Mouse (Mus musculus) c-Kit-negative CD71-positive TER-119-positive erythroid progenitor cells, embryonic 14.5 days (primary cell): ENCODE results near the gene Rem1.
"Not testable (repeated sequence)": the region's sequence is repeated elsewhere in the genome, so short reads cannot be mapped to it uniquely, and the experiment has no call there.

Source experiments
- DNase-seq: peaks from one replicate; pipeline ENCODE4 v3.0.0-alpha.2; 2013; ENCODE audit warnings: low read depth, low spot score

Gene Rem1

GRCm38 (mm10) chr2:152629239-152629638, 2.5 kb downstream of the Rem1 start:
- no peak for DNase-seq

- no peak for DNase-seq
Observed at GRCm38 (mm10) chr2:152629904-152630303, 3.2 kb downstream of the Rem1 start.

GRCm38 (mm10) chr2:152633334-152633733, 6.6 kb downstream of the Rem1 start:
- no peak for DNase-seq

- no peak for DNase-seq
Observed at GRCm38 (mm10) chr2:152634311-152634710, 7.6 kb downstream of the Rem1 start.

DNA sequence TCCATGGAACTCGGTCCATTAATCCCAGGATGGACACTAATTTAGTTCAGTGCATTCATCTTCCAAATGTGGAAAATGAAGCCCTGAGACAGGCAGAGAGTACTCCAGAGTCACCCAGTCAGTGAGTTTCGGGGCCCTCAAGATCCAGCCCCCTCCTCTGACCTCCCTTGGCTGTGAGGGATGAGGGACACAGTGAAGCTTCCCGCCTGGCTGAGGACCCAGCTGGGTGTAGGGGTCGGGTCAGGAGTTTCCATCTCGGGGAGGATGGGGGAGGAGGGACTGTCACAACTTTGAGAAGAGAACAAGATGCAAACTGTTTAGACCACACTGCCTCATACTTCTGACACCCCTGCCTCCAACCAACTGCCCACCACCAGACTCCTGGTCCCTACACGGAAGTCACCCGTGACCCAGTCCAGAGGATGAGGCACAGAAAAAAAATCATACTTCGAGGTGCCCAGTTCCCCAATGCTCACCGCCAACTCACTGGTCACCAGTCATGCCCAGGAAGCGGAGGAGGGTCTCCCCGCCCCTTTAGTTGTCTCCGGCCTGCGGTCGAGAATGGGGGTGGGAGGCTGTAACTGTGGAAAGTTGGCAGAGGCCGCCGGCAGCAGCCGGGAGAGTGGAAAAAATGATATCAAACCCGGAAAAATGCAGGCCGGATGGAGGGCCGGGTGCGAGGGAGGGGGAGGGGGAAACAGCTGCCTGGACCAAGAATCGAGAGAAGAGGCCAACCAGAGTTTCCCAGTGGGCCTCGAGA, 9.7 kb downstream of the Rem1 start:
- no peak for DNase-seq

DNA sequence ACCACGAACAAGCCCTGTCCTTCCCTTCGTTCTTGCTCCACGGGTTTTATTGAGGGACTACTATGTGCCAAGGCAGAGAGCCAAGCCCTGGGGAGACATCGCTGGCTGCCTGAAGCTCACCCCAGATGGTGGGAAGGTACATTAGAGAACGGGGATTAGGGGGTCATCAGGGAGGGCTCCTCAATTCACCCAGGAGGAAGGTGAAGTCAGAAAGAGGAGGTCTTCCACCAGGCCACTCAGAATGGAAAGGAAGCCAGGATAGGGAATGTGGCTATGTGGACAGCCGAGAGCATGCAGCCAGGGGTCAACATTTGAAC, 10.2 kb downstream of the Rem1 start:
- no peak for DNase-seq

DNA sequence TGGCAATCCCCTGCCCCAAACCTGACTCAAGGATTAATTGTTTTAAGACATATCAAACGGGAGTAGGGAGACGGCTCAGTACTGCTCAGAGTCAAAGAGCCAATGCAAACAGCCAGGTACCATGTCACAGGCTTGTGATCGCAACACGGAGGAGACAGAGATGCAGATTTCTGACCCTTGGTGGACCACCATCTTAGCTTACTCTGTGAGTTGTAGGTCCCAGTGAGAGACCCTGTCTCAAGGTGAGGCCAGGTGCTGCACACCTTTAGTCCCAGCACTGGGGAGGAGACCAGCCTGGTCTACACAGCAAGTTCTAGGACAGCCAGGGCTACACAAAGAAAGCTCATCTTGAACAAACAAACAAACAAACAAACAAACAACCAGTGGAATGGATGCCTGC, 10.6 kb downstream of the Rem1 start:
- DNase-seq, result no peak

DNA sequence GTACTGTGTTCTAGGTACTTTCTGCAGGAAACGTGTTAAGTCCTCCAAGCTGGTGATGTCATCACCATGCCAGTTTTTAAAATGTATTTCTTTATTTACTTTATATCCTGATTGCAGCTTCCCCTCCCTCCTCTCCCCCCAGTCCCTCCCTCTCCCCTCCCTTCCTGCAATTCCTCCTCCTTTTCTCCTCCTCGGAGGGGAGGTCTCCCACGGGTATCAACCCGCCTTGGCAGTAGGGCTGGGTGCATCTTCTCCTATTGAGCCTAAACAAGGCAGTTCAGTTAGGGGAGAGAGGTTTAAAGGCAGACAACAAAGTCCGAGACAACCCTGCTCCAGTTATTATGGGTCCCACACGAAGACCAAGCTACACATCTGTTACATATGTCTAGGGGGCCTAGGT, 12.1 kb downstream of the Rem1 start:
- no peak for DNase-seq

GRCm38 (mm10) chr2:152639406-152640113, 12.8 kb downstream of the Rem1 start:
- DNase-seq, result no peak

DNA sequence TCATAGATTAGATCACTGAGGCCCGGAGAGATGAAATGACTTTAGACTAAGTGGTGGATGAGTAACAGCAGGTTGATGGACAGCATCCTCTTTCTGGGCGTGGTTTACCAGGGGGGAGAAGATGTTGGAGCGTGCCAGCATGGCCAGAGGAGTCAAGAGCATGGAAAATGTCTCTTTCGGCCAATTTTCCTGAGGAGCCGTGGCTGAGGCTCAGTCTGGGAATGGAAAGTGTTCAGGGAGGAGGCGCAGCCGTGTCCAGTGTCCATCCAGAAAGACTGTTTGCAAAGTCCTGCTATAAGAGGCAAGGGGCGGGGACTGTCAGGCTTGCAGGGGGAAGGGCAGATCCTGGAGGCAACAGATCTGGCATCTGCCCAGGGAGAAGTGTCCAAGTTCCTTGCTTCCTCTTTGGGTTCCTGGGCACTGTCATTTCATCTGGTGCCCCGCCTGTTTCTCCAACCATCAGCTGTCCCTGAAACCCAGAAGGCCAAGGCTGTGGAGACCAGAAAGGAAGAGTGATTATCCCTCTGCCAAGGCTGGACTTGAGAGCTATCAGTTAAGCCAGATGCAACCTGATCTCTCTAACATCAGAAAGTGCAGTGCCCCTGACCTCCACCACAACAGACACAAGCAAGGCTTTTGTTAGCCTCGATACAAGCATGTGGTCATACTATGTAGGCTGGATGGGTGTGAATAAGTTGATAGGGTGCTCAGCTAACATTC, 26.3 kb downstream of the Rem1 start:
- DNase-seq, result no peak

GRCm38 (mm10) chr2:152653874-152654715, 27.3 kb downstream of the Rem1 start:
- no peak for DNase-seq

- no peak for DNase-seq
Observed at GRCm38 (mm10) chr2:152657398-152657797, 30.6 kb downstream of the Rem1 start.

DNA sequence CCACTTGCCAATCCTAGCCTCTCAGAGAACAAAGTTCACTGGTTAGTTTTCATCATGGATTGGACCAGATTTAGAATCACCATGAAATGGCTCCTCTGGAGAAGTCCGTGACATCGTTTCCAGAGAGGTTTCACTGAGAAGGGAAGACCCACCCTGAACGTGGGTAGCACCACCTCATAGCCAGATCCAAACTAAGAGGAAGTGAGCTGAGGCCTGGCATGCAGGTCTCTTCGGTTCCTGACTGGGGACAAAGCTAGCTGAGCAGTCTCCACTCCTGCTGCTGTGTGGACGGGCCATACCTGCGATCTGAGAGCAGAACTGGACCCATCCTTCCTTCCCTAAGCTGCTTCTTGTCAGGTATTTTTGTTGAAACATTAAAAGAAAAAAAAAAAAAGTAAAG, 34.4 kb downstream of the Rem1 start:
- DNase-seq, result no peak

DNA sequence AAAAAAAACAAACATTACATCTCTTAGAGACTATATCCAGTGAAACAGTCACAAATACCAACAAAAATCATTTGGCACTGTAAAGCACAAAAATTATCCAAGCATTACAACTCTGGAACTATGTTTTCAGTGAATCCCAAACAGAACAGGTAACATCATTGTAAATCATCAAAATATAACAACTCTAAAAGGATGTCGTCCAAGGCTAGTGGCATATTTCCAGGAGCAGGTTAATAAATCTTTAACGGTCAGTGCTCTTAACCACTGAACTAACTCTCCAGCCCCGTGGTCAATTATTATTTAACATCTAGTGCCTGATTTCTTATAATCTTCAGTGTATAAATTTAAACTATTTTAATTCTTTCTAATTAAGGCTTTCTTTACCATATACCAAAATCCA, 39.4 kb downstream of the Rem1 start:
- not testable (repeated sequence) for DNase-seq

DNA sequence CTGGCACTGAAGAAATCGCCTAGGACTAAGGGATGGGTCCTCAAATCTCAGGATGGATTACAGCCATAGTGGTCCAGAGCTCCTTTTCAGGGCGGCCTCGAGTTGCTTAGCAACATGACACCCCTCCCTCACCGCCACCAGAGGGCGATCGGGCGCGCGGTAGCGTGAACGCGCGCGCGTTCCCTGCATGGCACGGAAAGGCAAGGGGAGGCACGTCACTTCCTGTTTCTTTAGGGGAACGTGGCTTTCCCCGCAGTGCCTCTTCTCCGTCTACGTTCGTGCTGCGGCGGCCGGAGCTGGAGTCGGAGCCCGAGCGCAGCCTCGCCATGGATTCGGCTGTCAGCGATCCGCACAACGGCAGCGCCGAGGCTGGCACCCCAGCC, 42.5 kb downstream of the Rem1 start, which contains the start of gene H13:
H13 (plus strand) TSS at position 206 of the 383 bp plus-strand sequence.
- DNase-seq, result peak; percentile 73

GRCm38 (mm10) chr2:152669639-152670484, 43.1 kb downstream of the Rem1 start:
- DNase-seq, result no peak

DNA sequence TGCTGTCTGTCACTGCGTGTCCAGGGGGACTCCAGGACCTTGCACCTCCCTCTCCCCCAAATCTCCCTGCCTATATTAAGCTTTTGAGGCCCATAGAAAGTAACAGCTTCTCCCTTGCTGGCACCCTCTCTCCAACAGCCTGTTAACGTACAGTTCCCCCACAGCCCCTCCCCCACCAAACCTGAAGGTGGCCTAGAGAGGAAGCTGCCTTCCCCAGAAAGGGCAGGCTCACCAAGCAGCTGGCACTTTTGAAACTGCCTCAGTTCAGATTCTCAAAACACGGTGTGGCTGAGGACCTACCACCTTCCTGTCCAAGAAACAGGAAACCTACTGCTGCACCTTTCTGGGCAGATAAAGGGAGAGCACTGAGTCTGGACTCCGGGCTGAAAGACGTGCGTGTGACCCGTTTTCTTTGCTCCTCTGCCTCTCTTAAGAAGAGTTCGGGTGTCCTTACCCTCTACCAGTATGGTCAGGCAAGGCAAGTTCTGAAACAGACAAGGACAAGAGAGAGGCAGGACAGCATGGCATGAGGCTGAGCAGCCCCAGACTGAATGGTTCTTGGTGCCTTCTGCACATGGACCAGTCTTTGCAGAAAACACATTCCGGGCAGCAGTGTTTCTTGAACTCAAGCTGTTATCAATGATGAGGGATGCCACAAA, 44.4 kb downstream of the Rem1 start:
- DNase-seq, result no peak

GRCm38 (mm10) chr2:152671642-152671999, 44.9 kb downstream of the Rem1 start:
- DNase-seq, result no peak

- DNase-seq, result no peak
Observed at GRCm38 (mm10) chr2:152672166-152672565, 45.4 kb downstream of the Rem1 start.

- DNase-seq, result no peak
Observed at GRCm38 (mm10) chr2:152674148-152674547, 47.4 kb downstream of the Rem1 start.
